Mouse (Mus musculus): ENCODE data around the gene Il13ra2. TPM values are rescaled to one million over a fixed set of nuclear protein-coding genes. Genes with fewer than 3 reads are reported as not detected.
"Not testable (repeated sequence)": the region's sequence is repeated elsewhere in the genome, so short reads cannot be mapped to it uniquely, and the experiment has no call there.

The Il13ra2 gene
- not detected in 2 replicates for polyA plus RNA-seq (2015; fragmentation: Nextera tagmentation; extraction: Ambion mirVana)

DNA sequence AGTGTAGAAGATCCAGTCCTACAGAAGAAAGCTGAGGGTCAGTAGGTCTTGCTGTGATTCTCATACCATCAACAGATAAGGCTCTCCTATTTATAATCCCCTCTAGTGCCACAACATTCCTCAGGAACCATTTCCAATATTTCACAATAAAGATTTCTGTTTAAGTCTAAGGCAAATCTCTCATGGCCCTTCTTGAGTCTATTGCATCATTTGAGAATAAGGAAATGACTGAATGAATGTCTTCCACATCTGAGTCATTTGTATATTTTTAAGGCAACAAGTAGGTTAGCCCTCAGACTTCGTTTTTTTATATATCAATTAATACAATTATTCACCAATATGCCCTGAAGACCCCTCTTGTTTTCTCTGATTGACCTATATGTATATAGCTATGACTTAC is at the start of gene Il13ra2:
Il13ra2 (minus strand) TSS at position 64 of the 400 bp plus-strand sequence.
- Histone ChIP-seq H3K4me2 (no peak within 1 kb of the TSS), H3K4me1 (replicated peaks) (no peaks in the 10 kb centered on the region), H3K9ac (no peak within 1 kb of the TSS), H3K27me3 (no peaks in the 10 kb centered on the region), H3K4me3 (no peak within 1 kb of the TSS), H3K27ac (no peak within 1 kb of the TSS), H3K36me3 (no peaks in the 10 kb centered on the region), H3K9me3 (replicated peaks) (no peaks in the 10 kb centered on the region)
- WGBS = 37% methylated on average over 1 of the region's 1 CpGs
- no peak for ATAC-seq (replicated peaks; ENCODE audit: insufficient number of reproducible peaks, insufficient read depth, low FRiP score, low read depth)

GRCm38 (mm10) chrX:147453610-147454009 is 24.6 kb upstream of the Il13ra2 start, which contains the start of gene Vmn1r239-ps:
TSS of gene Vmn1r239-ps (minus strand) at chrX:147453710.
- H3K27ac ChIP-seq; H3K9me3 ChIP-seq (replicated peaks); ATAC-seq (replicated peaks; ENCODE audit: insufficient number of reproducible peaks, insufficient read depth, low FRiP score, low read depth); H3K9ac ChIP-seq; H3K4me1 ChIP-seq (replicated peaks); H3K27me3 ChIP-seq; H3K36me3 ChIP-seq; H3K4me3 ChIP-seq; H3K4me2 ChIP-seq: not testable (repeated sequence)
- WGBS = 61% methylated on average over 1 of the region's 1 CpGs

- ATAC-seq (replicated peaks; ENCODE audit: insufficient number of reproducible peaks, insufficient read depth, low FRiP score, low read depth) = no peak
Observed at GRCm38 (mm10) chrX:147443386-147443785, 14.4 kb upstream of the Il13ra2 start.

DNA sequence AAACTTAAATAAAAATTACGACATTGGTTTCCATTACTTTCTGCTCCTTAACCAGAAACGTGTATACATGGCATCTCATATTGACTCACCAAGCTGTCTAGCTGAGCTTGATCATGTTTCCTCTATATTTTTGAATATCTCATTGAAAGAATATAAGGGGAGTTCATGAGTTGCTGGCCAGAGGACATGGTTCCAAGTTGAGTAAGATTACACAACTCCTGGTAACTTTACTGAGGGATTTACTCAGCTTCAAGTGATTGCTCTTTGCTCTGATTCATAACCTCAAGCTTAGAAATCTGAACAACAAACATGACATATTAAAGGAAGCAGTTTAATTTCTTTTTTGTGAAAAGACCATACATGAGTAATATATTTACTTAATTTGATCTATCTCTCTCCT is 6.4 kb upstream of the Il13ra2 start:
- no peaks in the 10 kb centered on the region for H3K9me3 ChIP-seq (replicated peaks)
- H3K27ac ChIP-seq = no peak overlapping the region
- no peaks in the 10 kb centered on the region for H3K36me3 ChIP-seq
- H3K4me2 ChIP-seq = no peak overlapping the region
- no peak overlapping the region for H3K9ac ChIP-seq
- WGBS = 69% methylated on average over 2 of the region's 2 CpGs
- H3K4me1 ChIP-seq (replicated peaks) = no peaks in the 10 kb centered on the region
- H3K4me3 ChIP-seq = no peak overlapping the region
- ATAC-seq (replicated peaks; ENCODE audit: insufficient number of reproducible peaks, insufficient read depth, low FRiP score, low read depth) = no peak
- no peaks in the 10 kb centered on the region for H3K27me3 ChIP-seq

More at GRCm38 (mm10) chrX:147443386-147443785, 14.4 kb upstream of the Il13ra2 start:
- Histone ChIP-seq H3K27me3 (no peaks in the 10 kb centered on the region), H3K27ac (no peak overlapping the region), H3K4me1 (replicated peaks) (no peaks in the 10 kb centered on the region), H3K36me3 (no peaks in the 10 kb centered on the region), H3K4me3 (no peak overlapping the region), H3K4me2 (no peak overlapping the region), H3K9ac (no peak overlapping the region), H3K9me3 (replicated peaks) (no peaks in the 10 kb centered on the region)
- WGBS = 77% methylated on average over 4 of the region's 4 CpGs

DNA sequence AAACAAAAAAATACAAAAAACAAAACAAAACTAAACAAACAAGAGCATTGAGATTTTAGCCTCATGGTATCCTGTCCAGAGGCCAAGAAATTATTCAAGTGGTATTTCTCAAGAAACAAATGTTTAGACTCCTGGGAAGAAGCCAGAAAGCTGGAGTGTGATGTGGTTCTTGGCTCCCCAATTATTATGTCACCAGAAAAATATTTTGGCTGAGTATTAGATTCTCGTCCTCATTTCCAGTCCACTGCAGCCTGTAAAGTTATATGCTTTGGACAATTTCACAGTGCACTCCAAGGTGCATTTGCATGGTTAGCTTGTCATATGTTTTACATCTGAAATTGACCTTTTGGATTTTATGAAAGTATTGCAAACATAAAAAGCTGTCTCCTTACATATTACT is 761 bp upstream of the Il13ra2 start:
- H3K27me3 ChIP-seq = no peaks in the 10 kb centered on the region
- ATAC-seq (replicated peaks; ENCODE audit: insufficient number of reproducible peaks, insufficient read depth, low FRiP score, low read depth) = no peak
- no peaks in the 10 kb centered on the region for H3K9me3 ChIP-seq (replicated peaks)
- H3K9ac ChIP-seq = no peak overlapping the region
- no peak overlapping the region for H3K4me3 ChIP-seq
- no peaks in the 10 kb centered on the region for H3K4me1 ChIP-seq (replicated peaks)
- H3K36me3 ChIP-seq = no peaks in the 10 kb centered on the region
- H3K4me2 ChIP-seq = no peak overlapping the region
- 39% methylated on average over 1 of the region's 1 CpGs for WGBS
- H3K27ac ChIP-seq = no peak overlapping the region

DNA sequence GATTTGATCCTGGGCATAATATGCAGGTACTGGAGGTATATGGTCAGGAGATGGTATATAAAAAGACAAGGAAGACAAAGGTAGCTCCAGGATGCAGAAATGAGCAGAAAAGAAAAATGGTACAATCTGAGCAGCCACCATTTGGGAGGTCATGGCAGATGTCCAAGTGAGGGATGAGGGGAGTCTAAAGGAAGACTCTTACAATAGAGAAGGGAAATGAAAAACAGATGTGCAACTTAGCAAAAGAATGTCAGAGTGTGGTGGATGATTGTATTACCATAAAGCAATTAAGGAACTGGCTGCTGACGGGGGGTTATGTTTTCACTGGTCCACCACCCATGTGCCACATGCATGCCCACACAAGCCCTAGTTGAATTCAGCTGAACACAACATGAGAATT is 35.5 kb downstream of the Il13ra2 start:
- 67% methylated on average over 1 of the region's 1 CpGs for WGBS
- Histone ChIP-seq H3K9me3 (replicated peaks) (no peaks in the 10 kb centered on the region), H3K27ac (no peak overlapping the region), H3K4me2 (no peak overlapping the region), H3K36me3 (no peaks in the 10 kb centered on the region), H3K4me1 (replicated peaks) (no peaks in the 10 kb centered on the region), H3K9ac (no peak overlapping the region), H3K27me3 (no peaks in the 10 kb centered on the region), H3K4me3 (no peak overlapping the region)
- ATAC-seq (replicated peaks; ENCODE audit: insufficient number of reproducible peaks, insufficient read depth, low FRiP score, low read depth) = no peak

GRCm38 (mm10) chrX:147349167-147349566 is 79.8 kb downstream of the Il13ra2 start:
- WGBS = 78% methylated on average over 2 of the region's 2 CpGs
- no peaks in the 10 kb centered on the region for H3K4me1 ChIP-seq (replicated peaks)
- no peak overlapping the region for H3K27ac ChIP-seq
- no peaks in the 10 kb centered on the region for H3K36me3 ChIP-seq
- ATAC-seq (replicated peaks; ENCODE audit: insufficient number of reproducible peaks, insufficient read depth, low FRiP score, low read depth) = no peak
- H3K4me3 ChIP-seq = no peak overlapping the region
- no peak overlapping the region for H3K4me2 ChIP-seq
- no peaks in the 10 kb centered on the region for H3K27me3 ChIP-seq
- no peaks in the 10 kb centered on the region for H3K9me3 ChIP-seq (replicated peaks)
- no peak overlapping the region for H3K9ac ChIP-seq

Other genes starting within 250 kb of the Il13ra2 start
- not detected in 2 replicates for gene Vmn1r239-ps, start 24.5 kb upstream of the Il13ra2 start, polyA plus RNA-seq (2015; fragmentation: Nextera tagmentation; extraction: Ambion mirVana)
- 1.6 and 2.1 TPM in 2 replicates for gene Lrch2, start 124.9 kb upstream of the Il13ra2 start, polyA plus RNA-seq (2015; fragmentation: Nextera tagmentation; extraction: Ambion mirVana)

Data from heart, embryonic 15.5 days (tissue).